Mouse (Mus musculus) lung, adult 2 months (tissue): ENCODE results near the gene Rdh5.

Experiments used
- CTCF ChIP-seq: fragments of 200-500 bp; IDR thresholded peaks from 2 replicates; pipeline ENCODE4 v1.5.1; 2011; ENCODE audit warnings: mild to moderate bottlenecking, low read length, control low read depth; ENCODE audit not compliant: insufficient read depth
- POLR2A ChIP-seq: fragments of 200-500 bp; IDR thresholded peaks from 2 replicates; pipeline ENCODE4 v1.6.1; 2011; ENCODE audit warnings: low read depth, mild to moderate bottlenecking, control low read depth, low read length, borderline replicate concordance; ENCODE audit errors: extremely low read depth

DNA sequence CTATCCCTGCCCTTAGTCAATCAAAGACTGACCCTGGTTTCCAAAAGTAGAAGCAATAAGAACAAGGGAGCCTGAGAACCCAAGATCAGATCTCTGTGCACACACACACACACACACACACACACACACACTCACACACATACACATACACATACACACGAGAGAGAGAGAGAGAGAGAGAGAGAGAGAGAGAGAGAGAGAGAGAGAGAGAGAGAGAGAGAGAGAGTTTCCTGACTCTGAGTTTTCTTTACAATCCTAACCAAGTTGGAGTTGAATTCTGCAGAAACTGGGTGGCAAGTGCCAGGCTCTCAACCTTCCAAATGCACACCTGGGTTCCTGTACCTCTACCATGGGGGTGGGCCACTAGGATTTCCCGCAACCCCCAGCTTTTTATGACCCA, 32.8 kb downstream of the Rdh5 start:
- no peak for TF ChIP-seq CTCF
- no peak for TF ChIP-seq POLR2A
